Mouse (Mus musculus) thymus, postnatal 0 days (tissue): ENCODE measurements at regions not wholly inside any gene's neighbourhood (a gene's known extent, or its start where the extent isn't known, plus 50 kb on each side); places are given as distances from the start of the nearest gene placed in this dataset.
A peak's percentile ranks its signal among the peaks of the same experiment; 100 is the strongest.

Experiments used
- DNase-seq: peaks from one replicate; pipeline ENCODE4 v3.0.0-alpha.2; 2015; ENCODE audit warnings: low spot score

DNA sequence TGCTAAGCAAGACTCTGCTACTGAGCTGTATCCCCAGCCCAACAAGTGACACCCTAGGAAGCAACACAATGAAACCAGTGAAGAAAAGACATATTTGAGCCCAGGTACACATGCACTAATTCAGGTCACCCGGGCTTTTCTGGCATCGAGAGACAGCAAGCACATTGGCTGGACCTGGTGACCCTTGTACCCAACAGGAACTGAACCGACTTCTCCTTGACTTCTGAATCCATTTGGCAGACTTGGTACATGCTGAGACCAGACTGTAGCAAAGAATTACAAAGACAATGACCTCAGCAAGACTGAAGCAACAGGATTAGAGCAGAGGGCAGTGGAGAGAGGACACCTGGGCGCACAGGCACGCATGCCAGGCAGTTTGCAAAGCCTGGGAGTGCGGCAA lies 79.1 kb downstream of the Sema4f start:
- DNase-seq: no peak

DNA sequence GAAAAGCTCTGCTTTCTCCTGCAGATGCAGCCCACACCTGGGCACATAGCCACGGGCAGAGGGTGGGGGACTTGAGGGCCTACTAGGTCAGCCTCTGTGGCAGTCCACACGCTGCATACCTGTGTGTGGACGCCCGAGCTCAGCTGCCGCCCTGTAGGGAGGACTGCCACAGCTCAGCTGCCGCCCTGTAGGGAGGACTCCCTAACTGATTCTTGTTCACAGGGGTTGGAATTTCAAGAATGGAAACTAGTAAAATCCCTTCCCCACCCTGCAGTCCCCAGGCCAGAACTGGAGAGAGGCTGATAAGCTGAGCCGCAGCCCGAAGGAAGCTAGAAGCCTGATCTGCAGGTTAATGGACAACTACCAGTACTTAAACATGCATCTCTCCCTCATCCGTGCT lies 82.0 kb upstream of the Hk2 start:
- no peak for DNase-seq

GRCm38 (mm10) chr6:82855401-82855800 lies 81.1 kb upstream of the Hk2 start:
- DNase-seq: no peak

GRCm38 (mm10) chr6:82854780-82855179 lies 80.5 kb upstream of the Hk2 start:
- no peak for DNase-seq

DNA sequence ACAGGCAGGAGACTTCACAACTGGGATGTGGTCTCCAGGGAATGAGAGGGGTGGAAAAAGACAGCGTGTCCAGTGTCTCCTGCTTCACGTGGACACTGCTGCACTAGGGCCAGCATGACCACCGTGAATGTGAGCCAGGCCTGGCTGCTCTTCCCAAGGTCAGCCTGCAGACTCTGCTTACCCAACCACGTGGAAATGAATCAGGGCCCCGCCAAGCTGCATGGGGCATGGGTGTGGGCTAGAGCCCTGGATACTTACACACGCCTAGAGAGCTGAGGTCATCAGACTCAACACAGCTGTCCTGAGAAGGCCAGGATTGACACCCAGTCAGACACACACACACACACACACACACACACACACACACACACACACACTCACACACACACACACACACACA lies 80.1 kb upstream of the Hk2 start:
- no peak for DNase-seq

DNA sequence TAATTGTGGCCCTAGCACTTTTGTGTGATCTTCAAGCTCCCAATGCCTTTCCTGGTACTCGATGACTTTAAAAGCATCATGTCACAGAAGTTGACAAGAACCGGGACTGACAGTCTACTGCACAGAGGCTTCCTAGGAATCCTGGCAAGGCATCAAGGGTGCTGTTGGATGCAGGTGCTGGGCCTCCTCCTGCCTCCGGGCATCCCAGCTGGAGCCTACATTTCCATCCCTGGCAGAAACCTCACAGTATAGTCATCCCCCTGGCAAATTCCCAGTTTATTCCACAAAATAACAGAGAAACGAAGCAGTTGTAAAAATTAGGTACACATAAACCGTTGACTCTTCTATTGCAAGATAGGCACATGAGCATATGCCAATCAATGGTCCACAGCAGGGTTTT lies 78.8 kb upstream of the Hk2 start:
- DNase-seq: no peak

GRCm38 (mm10) chr6:82850556-82850955 lies 76.3 kb upstream of the Hk2 start:
- no peak for DNase-seq

GRCm38 (mm10) chr6:82847598-82847997 lies 73.3 kb upstream of the Hk2 start:
- DNase-seq: no peak

- no peak for DNase-seq
These were observed 72.4 kb upstream of the Hk2 start for GRCm38 (mm10) chr6:82846587-82847150.

DNA sequence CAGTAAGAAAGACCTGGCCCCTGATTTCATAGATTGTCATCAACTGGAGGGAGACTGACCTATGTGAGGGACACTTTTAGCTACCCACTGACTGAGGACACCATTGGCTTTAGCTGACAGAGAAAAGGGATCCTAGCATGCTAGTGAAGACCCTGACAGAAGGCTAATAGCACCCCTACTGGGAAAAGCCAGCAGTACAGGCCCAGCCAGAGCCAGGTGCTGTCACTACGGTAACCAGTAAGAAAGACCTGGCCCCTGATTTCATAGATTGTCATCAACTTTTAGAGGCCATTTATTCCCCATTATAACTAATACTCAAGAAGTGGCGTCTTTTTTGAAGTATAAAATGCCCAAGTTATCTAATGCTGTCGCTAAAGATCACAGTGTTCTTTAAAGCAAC lies 70.2 kb upstream of the Hk2 start:
- DNase-seq: peak; percentile 57

DNA sequence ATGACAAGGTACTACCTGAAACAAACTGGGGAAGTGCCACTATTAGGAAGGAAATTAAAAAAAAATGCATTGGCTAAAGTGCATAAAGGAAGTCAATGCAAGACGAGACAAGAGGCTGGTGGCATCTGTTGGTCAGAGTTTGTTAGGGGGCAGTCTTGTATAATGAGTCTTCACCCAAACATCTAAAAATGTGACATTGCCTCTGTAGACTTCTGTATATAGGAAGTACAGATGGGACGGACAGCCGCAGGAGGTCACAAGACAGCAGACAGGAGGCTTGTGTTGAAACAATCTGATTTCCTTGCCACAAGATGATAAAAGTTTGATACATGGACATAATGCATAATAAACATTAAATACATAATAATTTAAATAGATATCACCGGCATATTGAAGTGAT lies 69.6 kb upstream of the Hk2 start:
- no peak for DNase-seq

DNA sequence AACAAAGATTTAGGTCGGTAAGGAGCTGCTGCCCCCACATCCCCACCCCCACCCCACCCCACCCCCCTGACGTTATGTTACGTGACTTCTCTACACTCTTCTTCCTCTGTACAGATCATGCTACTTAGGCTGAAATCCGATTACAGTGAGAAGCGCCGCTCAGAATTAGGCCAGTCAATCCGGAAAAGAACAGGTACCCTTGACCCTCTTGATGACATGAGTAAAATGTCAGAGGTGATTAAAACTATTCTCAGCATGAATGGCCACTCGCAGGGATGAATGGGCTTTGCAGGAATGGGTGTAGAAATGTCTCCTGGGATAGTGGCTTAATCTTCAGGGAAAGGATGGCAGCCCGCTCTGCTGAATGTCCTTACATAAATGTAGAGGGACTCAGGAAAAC lies 63.0 kb upstream of the Hk2 start:
- DNase-seq: no peak

DNA sequence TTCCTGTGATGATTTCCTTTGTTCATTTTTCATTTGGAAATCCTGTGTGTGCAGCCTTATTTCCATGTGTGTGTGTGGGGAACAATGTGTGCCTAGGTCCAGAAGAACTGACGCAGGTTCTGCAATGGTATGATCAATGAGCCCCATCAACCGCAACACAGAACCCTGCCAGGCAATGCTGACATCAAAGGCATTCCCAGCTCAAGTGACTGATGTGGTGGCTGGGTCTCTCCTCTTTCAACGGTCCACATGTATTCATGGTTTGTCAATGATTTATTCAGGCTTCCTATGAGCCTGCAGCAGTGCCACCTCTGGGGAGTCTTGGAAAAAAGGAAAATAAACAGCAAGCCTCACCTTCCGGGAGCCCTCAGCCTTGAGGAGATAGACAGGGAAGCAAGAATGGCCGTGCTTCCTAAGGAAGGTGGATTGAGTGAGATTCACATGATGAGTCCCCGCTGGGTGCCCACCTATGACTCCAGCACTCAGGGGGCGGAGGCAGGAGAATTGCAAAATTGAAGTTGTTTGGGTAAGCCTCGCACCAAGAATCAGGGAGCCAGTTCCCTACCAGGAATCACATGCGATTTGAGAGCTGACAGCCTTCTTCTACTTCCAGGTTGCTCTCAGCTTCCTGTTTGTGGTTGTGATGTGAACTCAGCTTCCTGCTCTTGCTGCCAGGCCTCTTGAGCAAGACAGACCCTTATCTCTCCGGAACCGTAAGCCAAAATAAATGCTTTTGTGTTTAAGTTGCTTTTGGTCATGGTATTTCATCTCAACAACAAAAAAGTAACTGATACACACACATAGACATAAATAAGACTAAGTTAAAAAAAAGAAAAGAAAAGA lies 61.2 kb upstream of the Hk2 start:
- DNase-seq: no peak

DNA sequence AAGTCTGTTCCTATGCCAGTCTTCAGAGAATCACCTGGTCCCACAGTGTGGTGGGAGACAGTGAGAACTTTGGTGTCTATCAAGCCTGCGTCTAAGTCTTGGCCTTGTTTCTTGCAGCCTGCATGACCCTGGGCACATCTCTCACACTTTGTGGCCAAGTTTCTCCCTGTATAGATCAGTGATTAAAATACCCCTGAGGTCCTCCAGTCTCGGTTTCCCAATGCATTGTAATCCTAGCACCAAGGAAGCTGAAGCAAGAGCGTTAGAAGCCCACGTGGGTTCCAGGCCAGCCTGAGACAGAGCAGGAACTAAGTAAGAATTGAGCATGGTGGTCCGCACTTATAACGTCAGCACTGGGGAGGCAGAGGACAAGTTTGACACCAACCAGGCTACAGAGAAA lies 59.6 kb upstream of the Hk2 start:
- no peak for DNase-seq

- DNase-seq: no peak
These were observed 57.0 kb upstream of the Hk2 start for GRCm38 (mm10) chr6:82831211-82831610.

- DNase-seq: no peak
These were observed 50.4 kb upstream of the Hk2 start for GRCm38 (mm10) chr6:82824684-82825083.

GRCm38 (mm10) chr6:82824240-82824639 lies 50.0 kb upstream of the Hk2 start:
- no peak for DNase-seq
